Mouse (Mus musculus) left cerebral cortex, postnatal 36 days (tissue): Measurements from ENCODE around the gene Slk. TPM values are rescaled to one million over a fixed set of nuclear protein-coding genes. Genes with fewer than 3 reads are reported as not detected.

Experiments
- DNase-seq, 2 experiments: peaks; one replicate each; pipeline ENCODE4 v3.0.0; 2021 to 2022; ENCODE audit warnings: low spot score in 2 of 2, mixed read lengths in 1 of 2
- intact Hi-C: fragments of 180-260 bp; cut with DNase I; formaldehyde crosslinking; loops from one replicate; pipeline ENCODE4 v1.15.1; 2025
- total RNA-seq, 2 experiments: library from RNA; stranded (reverse); gene quantifications; 2 replicates each; pipeline ENCODE4 v1.2.3; 2021

Slk gene
- total RNA-seq: 10 to 100 TPM; 53.4 to 61.2 TPM

- intact Hi-C loops: loop anchor here (2.0 kb wide), 1 partner anchor 151 kb away; the partner anchor contains the start of gene Sfr1
- DNase-seq: peak; percentile 78 to 86
These were observed at the start of gene Slk for GRCm38 (mm10) chr19:47579225-47579787. TSS of gene Slk (plus strand) at chr19:47579678.

- intact Hi-C loops: no loop called here
- no peak for DNase-seq
These were observed 48.2 kb upstream of the Slk start for GRCm38 (mm10) chr19:47531309-47531708.

- no peak for DNase-seq
- intact Hi-C loops: no loop called here
These were observed 47.0 kb upstream of the Slk start for GRCm38 (mm10) chr19:47532449-47532848.

GRCm38 (mm10) chr19:47534131-47534530 lies 45.3 kb upstream of the Slk start:
- peak in 1 of 2 experiments; percentile 35 for DNase-seq
- intact Hi-C loops: no loop called here

GRCm38 (mm10) chr19:47536521-47537299 lies 42.8 kb upstream of the Slk start:
- DNase-seq: peak; percentile 94 to 96
- intact Hi-C loops: loop anchor here (1.0 to 2.0 kb wide), 2 partner anchors 44 to 195 kb away; partner anchors contain the start of gene Sfr1

- intact Hi-C loops: loop anchor here (1.0 to 2.0 kb wide), 2 partner anchors 43 to 194 kb away; partner anchors contain the start of gene Sfr1
- no peak for DNase-seq
These were observed 42.1 kb upstream of the Slk start, which contains the start of gene Stn1 for GRCm38 (mm10) chr19:47537300-47537792. TSS of gene Stn1 (minus strand) at chr19:47537507.

GRCm38 (mm10) chr19:47537879-47538278 lies 41.6 kb upstream of the Slk start:
- DNase-seq: no peak
- intact Hi-C loops: loop anchor here (1.0 to 2.0 kb wide), 2 partner anchors 43 to 193 kb away; partner anchors contain the start of gene Sfr1

- intact Hi-C loops: no loop called here
- DNase-seq: no peak
These were observed 40.7 kb upstream of the Slk start for GRCm38 (mm10) chr19:47538801-47539200.

- DNase-seq: no peak
These were observed 37.0 kb upstream of the Slk start for GRCm38 (mm10) chr19:47542441-47542840.

GRCm38 (mm10) chr19:47545055-47545454 lies 34.4 kb upstream of the Slk start:
- no peak for DNase-seq
- intact Hi-C loops: no loop called here

More at GRCm38 (mm10) chr19:47542441-47542840, 37.0 kb upstream of the Slk start:
- intact Hi-C loops: no loop called here

GRCm38 (mm10) chr19:47545528-47545927 lies 34.0 kb upstream of the Slk start:
- intact Hi-C loops: no loop called here

GRCm38 (mm10) chr19:47548432-47549076 lies 30.9 kb upstream of the Slk start:
- intact Hi-C loops: no loop called here

More at GRCm38 (mm10) chr19:47545528-47545927, 34.0 kb upstream of the Slk start:
- DNase-seq: no peak

GRCm38 (mm10) chr19:47549174-47549573 lies 30.3 kb upstream of the Slk start:
- DNase-seq: peak in 1 of 2 experiments; percentile 13
- intact Hi-C loops: no loop called here

More at GRCm38 (mm10) chr19:47548432-47549076, 30.9 kb upstream of the Slk start:
- DNase-seq: no peak

GRCm38 (mm10) chr19:47549584-47549983 lies 29.9 kb upstream of the Slk start:
- DNase-seq: no peak
- intact Hi-C loops: no loop called here

GRCm38 (mm10) chr19:47559145-47559544 lies 20.3 kb upstream of the Slk start:
- DNase-seq: no peak
- intact Hi-C loops: no loop called here

- intact Hi-C loops: no loop called here
- peak; percentile 41 to 47 for DNase-seq
These were observed 19.5 kb upstream of the Slk start for GRCm38 (mm10) chr19:47559751-47560512.

GRCm38 (mm10) chr19:47560544-47561161 lies 18.8 kb upstream of the Slk start:
- intact Hi-C loops: no loop called here

GRCm38 (mm10) chr19:47561996-47562441 lies 17.5 kb upstream of the Slk start:
- DNase-seq: no peak
- intact Hi-C loops: no loop called here

More at GRCm38 (mm10) chr19:47560544-47561161, 18.8 kb upstream of the Slk start:
- no peak for DNase-seq

- intact Hi-C loops: no loop called here
These were observed 15.8 kb upstream of the Slk start for GRCm38 (mm10) chr19:47563715-47564114.

More at GRCm38 (mm10) chr19:47563715-47564114, 15.8 kb upstream of the Slk start:
- DNase-seq: no peak
